Mouse (Mus musculus) left cerebral cortex, postnatal 25 days (tissue): ENCODE results near the gene Dlgap1. TPM values are rescaled to one million over a fixed set of nuclear protein-coding genes. Genes with fewer than 3 reads are reported as not detected.

Source experiments
- DNase-seq, 2 experiments: peaks; one replicate each; pipeline ENCODE4 v3.0.0; 2022; ENCODE audit warnings: low spot score in 2 of 2, mixed read lengths in 1 of 2
- intact Hi-C: fragments of 180-260 bp; cut with DNase I; formaldehyde crosslinking; loops from one replicate; pipeline ENCODE4 v1.15.1; 2025
- total RNA-seq, 2 experiments: library from RNA; stranded (reverse); gene quantifications; 2 replicates each; pipeline ENCODE4 v1.2.3; 2021

The Dlgap1 gene
- total RNA-seq, 2 experiments from 2014 or later = 420 to 443 TPM

DNA sequence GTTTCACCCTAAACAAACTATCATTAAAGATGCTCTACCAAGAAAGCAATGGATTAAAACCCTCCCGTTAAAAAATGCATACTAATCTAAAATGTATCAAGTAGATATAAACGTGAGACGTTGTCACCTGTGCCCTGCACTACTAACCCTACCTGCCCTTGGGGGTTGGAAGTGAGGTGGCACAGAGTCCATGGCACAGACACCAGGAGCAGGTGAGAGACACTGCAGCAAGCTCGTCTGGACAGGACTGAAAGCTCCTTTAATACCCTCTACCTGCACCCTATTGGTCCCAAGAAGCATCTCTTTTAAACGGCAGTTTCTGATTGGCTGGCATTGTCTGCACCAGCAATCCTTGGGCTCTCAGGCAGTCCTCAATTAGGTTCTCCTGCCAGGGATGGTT is 464.0 kb downstream of the Dlgap1 start:
- intact Hi-C loops = no loop called here
- DNase-seq = no peak

DNA sequence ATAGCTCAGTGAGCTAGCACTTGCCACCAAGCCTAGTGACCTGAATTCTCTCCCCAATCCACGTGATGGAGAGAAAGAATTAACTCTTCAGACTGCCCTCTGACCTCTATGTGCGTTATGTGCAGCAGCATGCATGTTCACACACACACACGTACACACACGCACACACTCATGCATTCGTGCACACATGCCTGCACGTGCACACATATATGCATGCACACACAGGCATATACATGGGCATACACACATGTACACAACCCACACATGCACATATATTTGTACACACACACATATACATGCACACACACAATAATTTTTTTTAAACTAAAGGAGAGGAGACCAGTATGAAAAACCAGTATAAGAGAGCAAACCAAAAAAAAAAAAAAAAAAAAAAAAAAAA is 465.7 kb downstream of the Dlgap1 start:
- intact Hi-C loops = no loop called here
- no peak for DNase-seq

DNA sequence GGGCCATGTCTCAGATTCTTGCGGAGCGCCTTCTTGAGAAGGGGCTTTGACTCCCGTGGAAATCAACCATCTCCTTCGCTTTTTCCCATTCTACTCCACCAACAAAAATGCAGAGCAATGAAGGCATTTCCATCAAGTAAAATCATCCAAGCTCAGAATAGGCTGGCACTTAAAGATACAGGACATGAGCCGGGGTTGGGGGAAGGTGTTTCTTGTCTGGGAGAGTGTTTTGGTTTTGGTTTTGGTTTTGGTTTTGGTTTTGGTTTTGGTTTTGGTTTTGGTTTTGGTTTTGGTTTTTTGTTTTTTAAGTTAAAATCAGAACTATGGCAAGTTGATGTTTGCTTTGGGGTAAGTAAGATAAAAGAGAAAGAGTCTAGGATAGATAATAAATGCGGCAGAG is 466.7 kb downstream of the Dlgap1 start:
- DNase-seq = no peak
- intact Hi-C loops = no loop called here

- DNase-seq = no peak
- intact Hi-C loops = no loop called here
Measured at GRCm38 (mm10) chr17:70437229-70437628, 468.4 kb downstream of the Dlgap1 start.

DNA sequence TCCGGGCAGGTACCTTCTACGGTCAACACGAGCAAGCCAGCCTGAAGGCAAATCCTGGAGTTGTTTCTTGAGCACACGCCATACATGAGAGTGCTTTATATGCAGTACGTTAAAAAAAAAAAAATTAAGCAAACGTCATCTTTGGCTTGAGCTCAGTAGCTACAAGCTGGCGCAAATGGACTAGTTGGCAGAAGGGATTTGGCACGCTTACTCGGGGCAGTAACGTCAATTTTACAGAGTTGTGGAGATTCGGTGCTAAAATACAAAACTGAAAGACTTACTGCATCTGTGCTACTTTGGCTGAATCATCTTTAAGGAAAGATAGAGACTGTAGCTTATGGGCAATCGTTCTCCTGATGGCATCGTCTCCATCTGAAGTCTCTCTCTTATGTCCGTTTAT is 474.1 kb downstream of the Dlgap1 start:
- DNase-seq = peak; percentile 48 to 91
- intact Hi-C loops = loop anchor here (2.0 kb wide), 1 partner anchor 28 kb away; no protein-coding TSS in a partner anchor

DNA sequence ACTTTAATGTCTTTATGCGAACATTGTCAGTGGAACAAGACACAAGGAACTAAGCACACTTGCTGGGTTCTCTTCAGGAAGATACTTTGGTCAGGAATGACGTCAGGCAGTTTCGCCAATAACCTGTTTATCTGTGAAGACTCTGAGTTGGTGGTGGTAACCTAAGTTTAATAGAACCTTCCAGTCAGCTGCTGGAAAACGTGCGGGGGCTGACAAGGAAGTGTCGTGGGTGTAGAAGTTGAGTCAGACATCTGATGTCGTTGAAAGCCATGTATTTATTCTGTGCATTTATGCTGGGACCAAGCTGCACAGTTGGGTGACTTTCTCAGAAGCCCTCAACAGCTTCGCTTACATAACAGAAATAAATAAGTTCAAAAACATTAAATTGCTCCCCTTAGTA is 477.6 kb downstream of the Dlgap1 start:
- peak; percentile 69 to 94 for DNase-seq
- intact Hi-C loops = no loop called here

DNA sequence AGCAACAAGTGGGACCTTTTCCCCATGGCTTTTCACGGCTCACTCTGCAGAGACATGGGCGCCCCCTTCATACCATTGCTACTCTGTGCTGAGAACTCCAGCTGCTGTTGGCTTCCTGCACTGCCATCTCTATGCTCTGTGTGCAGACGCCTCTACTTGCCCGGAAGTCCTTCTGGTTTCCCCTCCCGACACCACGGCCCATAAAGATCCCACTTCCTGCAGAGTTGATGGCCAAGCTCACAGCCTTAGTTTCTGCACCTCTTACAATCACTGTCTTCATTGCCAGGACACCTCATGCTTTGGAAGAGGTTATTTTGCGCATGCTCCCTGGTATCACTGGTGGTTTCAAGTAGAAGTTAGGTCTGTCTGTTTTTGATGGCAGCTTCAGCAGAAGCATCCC is 486.2 kb downstream of the Dlgap1 start:
- intact Hi-C loops = no loop called here
- no peak for DNase-seq

GRCm38 (mm10) chr17:70457103-70457502 is 488.2 kb downstream of the Dlgap1 start:
- intact Hi-C loops = no loop called here
- no peak for DNase-seq

DNA sequence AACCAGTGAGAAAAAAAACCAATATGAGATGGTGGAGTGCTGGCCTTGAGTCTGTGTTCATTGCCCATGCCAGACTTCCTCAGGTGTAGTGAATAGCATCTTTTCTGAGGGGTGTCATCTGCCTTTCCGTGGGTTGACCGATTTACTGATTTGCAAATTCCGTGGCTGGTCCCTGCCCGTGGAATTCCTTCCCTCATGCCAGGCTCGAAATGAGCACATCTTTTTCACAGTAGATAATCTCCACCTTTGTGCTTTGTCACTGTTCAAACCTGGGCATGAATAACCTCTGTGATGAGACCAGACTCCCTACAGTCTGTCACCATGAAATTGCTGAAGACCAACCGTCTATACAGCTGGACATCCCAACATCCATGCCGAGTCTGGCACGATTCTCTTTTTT is 493.4 kb downstream of the Dlgap1 start:
- intact Hi-C loops = no loop called here
- no peak for DNase-seq

DNA sequence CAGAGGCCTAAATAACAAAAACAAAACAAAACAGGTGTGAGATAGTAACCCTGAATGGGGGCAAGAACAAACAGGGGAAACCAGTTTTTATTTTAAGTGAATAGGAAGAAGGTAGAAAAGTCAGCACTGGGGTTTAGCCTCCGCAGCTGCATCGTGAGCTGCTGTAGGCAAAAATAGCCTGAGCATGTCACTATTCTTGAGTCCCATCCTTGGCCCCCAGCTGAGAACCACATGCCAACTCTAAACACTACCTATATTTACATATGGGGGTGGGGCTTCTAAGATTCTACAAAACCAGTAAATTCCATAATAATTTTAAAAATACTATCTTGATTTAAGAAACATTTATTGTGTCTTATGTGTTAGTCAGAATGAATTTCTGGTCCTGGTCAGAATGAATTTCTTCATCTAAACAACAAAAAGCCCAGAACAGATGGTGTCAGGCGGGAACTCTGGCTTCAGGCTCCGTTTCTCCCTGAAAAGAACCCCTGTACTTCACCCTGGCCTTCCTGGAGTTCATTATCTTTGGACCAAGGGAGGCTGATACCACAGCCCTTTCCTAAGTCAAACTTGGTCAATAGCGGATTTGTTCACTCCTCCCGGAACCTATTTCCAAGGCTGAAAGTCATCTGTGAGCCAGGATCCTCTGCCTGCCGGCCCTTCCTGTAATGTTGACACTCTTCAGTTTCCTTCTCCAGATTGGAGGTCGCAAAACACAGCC is 494.1 kb downstream of the Dlgap1 start:
- intact Hi-C loops = no loop called here
- DNase-seq = peak in 1 of 2 experiments; percentile 48

- DNase-seq = no peak
Measured at GRCm38 (mm10) chr17:70466413-70466812, 497.5 kb downstream of the Dlgap1 start.

GRCm38 (mm10) chr17:70470970-70471371 is 502.1 kb downstream of the Dlgap1 start:
- intact Hi-C loops = loop anchor here (1.0 to 5.0 kb wide), 5 partner anchors 18 to 151 kb away; no protein-coding TSS in a partner anchor

More at GRCm38 (mm10) chr17:70466413-70466812, 497.5 kb downstream of the Dlgap1 start:
- intact Hi-C loops = no loop called here

DNA sequence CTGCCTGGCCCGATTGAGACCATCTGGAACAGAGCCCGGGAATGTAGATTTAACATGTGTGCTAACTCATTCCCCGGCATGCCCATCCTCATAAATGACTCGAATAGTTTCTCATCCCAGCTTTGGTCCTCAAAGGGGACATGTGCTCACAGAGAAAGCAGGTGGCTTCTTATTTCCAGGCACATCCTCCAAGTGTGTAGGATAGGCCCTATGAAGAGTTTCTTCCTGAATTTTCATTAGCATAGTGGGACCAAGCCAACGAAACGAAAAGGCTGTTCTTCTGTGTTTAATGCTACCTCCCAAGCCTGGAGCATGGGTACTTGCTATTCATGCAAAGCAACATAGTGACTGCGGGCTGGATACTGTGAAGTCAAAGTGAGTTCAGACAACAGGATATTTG is 503.3 kb downstream of the Dlgap1 start:
- DNase-seq = peak in 1 of 2 experiments; percentile 68
- intact Hi-C loops = loop anchor here (5.0 kb wide), 3 partner anchors 50 to 150 kb away; no protein-coding TSS in a partner anchor

More at GRCm38 (mm10) chr17:70470970-70471371, 502.1 kb downstream of the Dlgap1 start:
- peak; percentile 57 to 96 for DNase-seq

- intact Hi-C loops = loop anchor here (5.0 kb wide), 3 partner anchors 48 to 148 kb away; no protein-coding TSS in a partner anchor
- DNase-seq = peak in 1 of 2 experiments; percentile 74
Measured at GRCm38 (mm10) chr17:70473871-70474270, 505.0 kb downstream of the Dlgap1 start.

GRCm38 (mm10) chr17:70483716-70484115 is 514.8 kb downstream of the Dlgap1 start:
- DNase-seq = peak in 1 of 2 experiments; percentile 55
- intact Hi-C loops = no loop called here

GRCm38 (mm10) chr17:70485668-70486067 is 516.8 kb downstream of the Dlgap1 start:
- intact Hi-C loops = no loop called here
- DNase-seq = no peak

- DNase-seq = no peak
- intact Hi-C loops = no loop called here
Measured at GRCm38 (mm10) chr17:70486259-70486658, 517.4 kb downstream of the Dlgap1 start.

DNA sequence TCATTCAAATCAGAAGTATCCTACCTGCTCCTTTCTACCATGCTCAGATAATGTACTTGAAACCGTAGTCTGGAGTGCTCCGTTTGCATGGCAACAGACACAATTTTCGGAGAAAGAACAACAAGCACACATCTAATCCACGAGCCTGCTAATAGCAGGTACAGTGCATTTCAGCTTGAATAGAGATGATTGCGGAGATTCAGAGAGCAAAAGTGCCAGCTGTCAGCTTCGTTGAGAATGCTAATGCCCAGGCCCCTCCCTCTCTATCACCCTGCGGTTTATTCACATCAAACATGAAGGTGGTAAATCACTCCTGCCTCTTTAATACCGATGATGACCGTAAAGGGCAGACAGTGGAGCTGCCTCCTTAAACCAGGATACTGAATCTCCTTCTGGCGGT is 518.0 kb downstream of the Dlgap1 start:
- intact Hi-C loops = no loop called here
- no peak for DNase-seq

DNA sequence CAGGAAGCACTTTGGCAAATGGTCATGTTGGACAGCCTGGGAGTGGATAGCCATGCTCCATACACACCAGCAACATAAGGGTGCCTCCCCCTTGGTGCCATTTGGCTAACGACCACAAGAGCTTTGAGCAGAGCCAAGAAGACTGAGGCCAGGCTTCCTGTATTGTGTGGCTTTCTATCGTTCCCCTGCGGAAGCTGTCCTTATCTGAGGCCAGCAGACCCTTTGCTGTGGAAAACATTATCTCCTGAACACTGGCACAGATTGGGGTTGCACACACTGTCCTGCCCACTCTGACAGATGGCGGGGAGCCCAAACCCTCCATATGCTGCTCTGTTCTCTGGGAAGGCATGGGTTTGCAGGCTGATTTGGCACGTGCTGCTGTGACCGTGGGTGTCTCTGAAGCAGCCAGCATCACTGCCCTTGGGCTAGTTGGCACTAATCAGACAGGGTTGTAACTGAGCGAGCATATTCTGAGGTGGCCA is 520.0 kb downstream of the Dlgap1 start:
- intact Hi-C loops = loop anchor here (1.0 kb wide), 1 partner anchor 18 kb away; no protein-coding TSS in a partner anchor

DNA sequence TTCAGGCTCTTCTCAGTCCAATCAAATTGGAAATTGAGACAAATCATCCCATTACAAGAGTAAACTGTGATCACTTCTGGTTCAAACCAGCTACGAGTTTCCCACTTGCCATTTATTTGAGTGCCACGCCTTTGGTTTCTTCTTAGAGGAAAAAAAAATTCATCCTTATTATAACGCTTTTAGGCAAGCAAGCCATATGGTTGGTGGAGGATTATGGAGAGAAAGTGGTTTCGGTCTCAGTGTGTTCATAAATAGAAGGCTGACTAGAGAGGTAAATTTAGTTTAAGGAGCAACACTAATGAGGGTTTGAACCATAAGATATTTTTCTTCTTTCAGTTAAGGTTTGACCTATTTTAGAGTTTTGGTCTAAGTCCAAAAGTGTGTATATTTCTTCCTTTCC is 522.7 kb downstream of the Dlgap1 start:
- intact Hi-C loops = no loop called here

More for the DNA sequence above, 520.0 kb downstream of the Dlgap1 start:
- DNase-seq = peak; percentile 79 to 98

GRCm38 (mm10) chr17:70494338-70494737 is 525.5 kb downstream of the Dlgap1 start:
- no peak for DNase-seq
- intact Hi-C loops = no loop called here

More for the DNA sequence above, 522.7 kb downstream of the Dlgap1 start:
- DNase-seq = peak in 1 of 2 experiments; percentile 88
